In genomic region chr14:52467395-52467794, GRCm38 (mm10) we compare ENCODE assay signal across 23 mouse cellular contexts. TPM values are rescaled to one million over a fixed set of nuclear protein-coding genes. Genes with fewer than 3 reads are reported as not detected.
"Had no signal": no experiment of that assay in that cellular context is flagged by ENCODE, and none has a peak within 500 bp of the region (broad histone marks: within the 10 kb centered on the region; RNA-seq: fewer than 3 reads in every experiment).

Gene Olfr1508 (minus strand): TSS chr14:52467495.

- DNase-seq: retina, postnatal 1 day; right cerebral cortex, adult 18-20 months; right cerebral cortex, postnatal 14 days; right cerebral cortex, postnatal 25 days; right cerebral cortex, postnatal 4 days; spleen, adult 18-20 months; thymus, adult 18-20 months; thymus, adult 2 months; thymus, postnatal 14 days; thymus, postnatal 25 days; thymus, postnatal 36 days; thymus, postnatal 4 days had no signal

- H3K27ac ChIP-seq: neural tube, embryonic 15.5 days; stomach, embryonic 15.5 days; stomach, postnatal 0 days had no signal

- H3K9me3 ChIP-seq: neural tube, embryonic 15.5 days; stomach, embryonic 15.5 days had no signal

- H3K27me3 ChIP-seq: neural tube, embryonic 15.5 days; stomach, embryonic 15.5 days had no signal

- H3K4me2 ChIP-seq: neural tube, embryonic 15.5 days; stomach, embryonic 15.5 days had no signal

- H3K4me1 ChIP-seq: neural tube, embryonic 15.5 days; stomach, embryonic 15.5 days had no signal

- H3K36me3 ChIP-seq: neural tube, embryonic 15.5 days; stomach, embryonic 15.5 days had no signal

- H3K9ac ChIP-seq: neural tube, embryonic 15.5 days; stomach, embryonic 15.5 days had no signal

- H3K4me3 ChIP-seq: neural tube, embryonic 15.5 days; stomach, embryonic 15.5 days had no signal

RNA-seq across cellular contexts. Expression of gene Olfr1508, which starts in this region (rescaled TPM):
- polyA plus RNA-seq: neural tube, embryonic 14.5 days; small intestine, adult 2 months; spleen, adult 2 months; stomach, embryonic 14.5 days; stomach, embryonic 15.5 days; stomach, embryonic 16.5 days; stomach, postnatal 0 days; testis, adult 2 months; thymus, adult 2 months; thymus, postnatal 0 days; urinary bladder, adult 2 months had no signal
